17 mouse cellular contexts compared by ENCODE assay signal in the genomic region with DNA sequence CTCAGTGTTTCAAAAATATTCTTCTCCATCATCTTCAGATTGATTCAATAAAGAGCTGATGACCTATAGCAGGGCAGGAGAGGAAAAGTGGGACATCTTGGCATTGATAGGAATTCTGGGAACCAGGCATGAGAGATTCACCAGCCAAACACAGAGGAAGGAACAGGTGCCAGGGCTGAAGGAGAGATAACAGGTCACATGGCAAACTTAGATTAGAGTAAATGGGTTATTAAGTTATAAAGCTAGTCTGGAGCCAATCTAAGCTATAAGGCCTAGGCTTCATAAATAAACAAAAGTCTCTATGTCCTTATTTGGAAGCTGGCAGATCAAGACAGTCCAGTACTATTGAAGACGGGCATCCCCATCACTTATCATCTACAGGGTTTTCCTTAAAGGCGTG. TPM values are rescaled to one million over a fixed set of nuclear protein-coding genes. Genes with fewer than 3 reads are reported as not detected.
"Had no signal": no experiment of that assay in that cellular context is flagged by ENCODE, and none has a peak within 500 bp of the region (broad histone marks: within the 10 kb centered on the region; RNA-seq: fewer than 3 reads in every experiment).

No protein-coding gene starts in this region.

- H3K27ac ChIP-seq: layer of hippocampus, adult 2 months; limb, embryonic 13.5 days; macrophage; midbrain, embryonic 15.5 days; neural tube, embryonic 12.5 days had no signal

- H3K4me2 ChIP-seq: limb, embryonic 13.5 days; midbrain, embryonic 11.5 days; midbrain, embryonic 15.5 days; neural tube, embryonic 12.5 days had no signal

- DNase-seq: kidney, adult 18-20 months; kidney, postnatal 10 days; kidney, postnatal 4 days; left cerebral cortex, postnatal 4 days; lung, adult 2 months; retina, postnatal 1 day; right cerebral cortex, postnatal 14 days; thymus, postnatal 36 days had no signal

- H3K27me3 ChIP-seq: limb, embryonic 13.5 days; megakaryocyte, embryonic 14.5 days; midbrain, embryonic 15.5 days; neural tube, embryonic 12.5 days had no signal

- H3K4me3 ChIP-seq: layer of hippocampus, adult 2 months; limb, embryonic 13.5 days; megakaryocyte, embryonic 14.5 days; midbrain, embryonic 15.5 days; neural tube, embryonic 12.5 days had no signal

- H3K9me3 ChIP-seq: limb, embryonic 13.5 days; midbrain, embryonic 15.5 days; neural tube, embryonic 12.5 days had no signal

- H3K4me1 ChIP-seq: neural tube, embryonic 12.5 days had no signal

- H3K9ac ChIP-seq: limb, embryonic 13.5 days; midbrain, embryonic 15.5 days; neural tube, embryonic 12.5 days had no signal

- ATAC-seq: lung, postnatal 0 days; midbrain, embryonic 15.5 days had no signal

- H3K36me3 ChIP-seq: limb, embryonic 13.5 days; midbrain, embryonic 15.5 days; neural tube, embryonic 12.5 days had no signal

RNA-seq across cellular contexts. Expression of a gene that starts 29.8 kb away (rescaled TPM):
- total RNA-seq: neutrophil, adult 5-6 weeks had no signal
